Mouse (Mus musculus) adrenal gland, adult 8-10 months (tissue): ENCODE measurements around the gene Arid1b. TPM values are rescaled to one million over a fixed set of nuclear protein-coding genes. Genes with fewer than 3 reads are reported as not detected.

Experiments used
- DNase-seq: peaks from one replicate; pipeline ENCODE4 v3.0.0; 2022
- total RNA-seq, 4 experiments: library from RNA; stranded (reverse); gene quantifications; 2 replicates each; pipeline ENCODE4 v1.2.4; 2022

Arid1b gene
- total RNA-seq, 4 experiments from 2014 or later, result 66.1 to 89.1 (median 73.7) TPM

- no peak for DNase-seq
These were observed 221.2 kb downstream of the Arid1b start for GRCm38 (mm10) chr17:5215352-5215751.

DNA sequence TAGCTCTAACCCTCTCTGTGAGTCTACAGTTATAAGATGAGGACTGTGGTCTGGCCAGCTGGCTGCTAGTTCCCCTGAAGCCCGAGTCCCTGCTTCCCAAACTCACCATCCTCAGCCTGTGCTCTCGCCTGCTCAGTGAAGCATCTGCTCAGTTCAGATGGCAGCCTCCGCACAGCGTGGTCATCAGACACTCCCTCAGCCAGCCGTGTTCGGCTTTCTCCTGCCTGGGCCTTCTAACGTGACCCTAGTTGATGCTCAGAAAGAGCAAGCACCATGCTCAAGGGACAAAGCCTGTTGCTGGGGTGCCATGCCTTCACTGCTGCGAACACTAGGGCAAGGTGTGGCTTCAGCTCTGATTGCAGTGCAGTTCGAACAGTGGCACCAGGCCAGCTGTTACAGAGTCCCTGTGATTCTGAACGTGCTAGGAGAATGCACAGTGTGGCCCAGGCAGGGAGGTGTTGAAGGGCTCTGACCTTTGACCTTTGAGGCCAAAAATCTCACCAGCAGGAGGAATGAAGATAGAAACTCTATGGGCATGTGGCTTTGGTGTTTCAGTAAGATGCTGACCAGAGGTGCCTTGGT, 222.9 kb downstream of the Arid1b start:
- DNase-seq, result no peak

DNA sequence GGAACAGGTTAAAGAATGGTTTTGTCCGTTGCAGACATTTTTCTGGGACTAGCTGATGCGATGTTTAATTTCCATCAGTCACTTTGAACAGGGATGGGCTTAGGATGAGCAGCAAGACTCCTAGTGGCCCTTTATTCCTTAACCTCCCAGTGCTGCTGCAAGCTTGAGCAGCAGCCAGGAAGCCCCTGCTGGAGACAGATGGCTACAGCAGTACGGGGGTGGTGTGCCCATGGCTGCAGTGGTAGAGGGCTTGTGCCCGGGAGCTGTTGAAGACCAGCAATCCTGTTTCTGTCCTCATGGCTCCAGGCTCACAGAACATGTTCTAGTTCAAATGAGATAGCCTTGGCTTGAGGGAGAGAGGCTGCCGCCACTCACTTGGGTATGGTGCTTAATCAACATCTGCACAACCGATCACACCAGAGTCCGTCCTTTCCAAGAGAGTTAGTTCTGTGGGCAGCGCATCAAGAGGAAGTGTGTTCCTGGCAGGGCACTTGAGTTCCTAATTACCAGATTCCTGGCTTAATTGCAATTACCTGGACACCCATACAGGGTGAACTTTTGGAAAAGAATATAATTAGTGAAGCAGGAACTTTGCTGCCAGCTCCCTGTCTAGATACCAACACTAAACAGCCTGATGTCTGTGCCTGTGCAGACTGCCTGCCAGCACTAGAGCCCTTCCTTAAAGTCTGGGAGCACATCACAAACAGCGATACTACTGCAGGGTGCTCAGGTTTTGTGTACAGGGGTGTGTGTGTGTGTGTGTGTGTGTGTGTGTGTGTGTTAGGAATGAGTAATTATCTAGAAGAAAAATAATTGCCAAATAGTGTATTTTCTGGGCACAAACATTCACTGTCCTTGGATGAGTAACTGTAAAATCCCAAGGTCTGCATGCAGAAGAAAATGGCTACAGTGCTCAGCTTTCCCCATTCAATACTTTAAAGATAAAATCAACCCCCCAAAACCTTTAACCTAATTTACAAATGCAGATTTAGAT, 224.0 kb downstream of the Arid1b start:
- DNase-seq, result no peak

DNA sequence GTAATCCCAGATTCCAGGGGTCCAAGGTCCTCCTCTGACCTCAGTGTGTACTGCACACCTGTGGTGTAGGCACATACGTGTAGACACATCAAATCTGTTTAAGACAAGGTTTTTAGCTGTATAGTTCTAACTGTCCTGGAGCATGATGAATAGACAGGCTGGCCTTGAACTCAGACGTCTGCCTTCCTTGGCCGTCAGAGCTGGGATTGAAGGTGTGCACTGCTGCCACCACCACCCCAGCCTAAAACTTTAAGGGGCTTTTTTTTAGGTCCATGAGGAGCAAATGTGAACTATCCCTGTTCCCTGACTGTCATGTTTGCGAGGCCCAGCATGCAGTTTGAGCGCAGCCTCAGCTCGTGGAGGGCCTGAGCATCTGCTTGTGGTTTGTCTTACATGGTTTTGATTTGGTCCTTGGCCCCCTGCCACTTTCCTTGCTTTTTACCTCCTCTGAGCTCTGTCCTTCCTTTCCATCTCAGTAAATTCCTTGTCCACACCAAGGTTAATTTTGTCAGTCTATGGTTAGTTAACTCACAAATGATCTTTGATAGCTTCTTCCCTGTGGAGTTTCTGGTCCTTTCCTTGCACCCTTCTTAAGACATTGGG, 224.9 kb downstream of the Arid1b start:
- peak; percentile 42 for DNase-seq

DNA sequence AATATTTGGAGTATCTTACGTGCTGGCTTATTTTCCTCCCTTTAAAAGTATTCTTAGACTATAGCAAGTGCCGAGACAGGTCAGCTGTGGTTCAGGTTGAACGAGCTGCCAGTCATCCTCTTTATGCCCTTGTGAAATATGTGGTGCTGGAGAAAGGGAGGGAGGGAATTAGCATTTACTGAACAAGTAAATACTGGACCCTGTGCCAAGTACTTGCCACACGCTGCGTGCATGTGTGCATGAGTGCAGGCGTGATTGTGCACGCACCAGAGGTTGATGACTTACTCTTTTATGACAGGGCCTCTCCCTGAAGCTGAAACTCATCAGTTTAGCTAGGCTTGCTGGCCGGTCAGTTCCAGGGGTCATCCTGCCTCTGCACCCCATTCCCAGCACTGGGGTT, 226.9 kb downstream of the Arid1b start:
- no peak for DNase-seq

GRCm38 (mm10) chr17:5221558-5221957, 227.4 kb downstream of the Arid1b start:
- no peak for DNase-seq

DNA sequence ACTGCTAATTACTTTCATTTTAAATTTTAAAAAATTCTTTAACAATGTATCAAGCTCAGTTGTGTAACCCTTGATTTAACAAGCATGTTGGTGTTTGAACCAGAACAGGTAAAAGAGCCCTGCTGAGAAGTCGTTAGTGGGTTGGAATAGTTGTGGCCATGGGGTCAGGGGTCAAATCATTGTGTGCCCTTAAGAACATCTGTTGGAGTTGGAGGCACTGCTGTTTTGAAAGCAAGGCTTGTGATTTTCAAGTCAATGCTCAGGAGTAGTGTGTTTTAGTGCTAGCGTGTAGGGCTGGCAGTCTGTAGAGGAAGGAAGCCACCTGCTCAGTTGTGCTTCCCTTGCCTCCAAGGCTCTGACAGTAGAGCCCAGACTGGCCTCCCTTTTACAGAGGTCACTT, 228.7 kb downstream of the Arid1b start:
- no peak for DNase-seq

DNA sequence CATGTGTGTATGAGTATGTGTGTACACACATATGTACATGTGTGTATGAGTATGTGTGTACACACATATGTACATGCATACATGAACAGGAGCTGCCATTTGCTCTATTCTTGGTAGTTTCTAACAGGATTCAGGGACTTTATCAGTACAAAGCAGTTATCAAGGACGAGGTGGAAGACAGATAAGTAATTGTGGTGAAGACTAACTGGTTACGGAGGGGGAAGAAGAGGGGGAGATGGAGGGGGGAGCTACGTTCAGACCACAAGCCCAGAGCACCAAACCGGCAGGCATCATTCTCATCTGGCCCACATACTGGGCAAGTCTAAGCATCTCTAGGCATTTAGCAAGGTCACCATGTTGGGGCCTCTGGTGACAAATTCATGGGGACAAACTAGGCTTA, 230.8 kb downstream of the Arid1b start:
- DNase-seq, result no peak

DNA sequence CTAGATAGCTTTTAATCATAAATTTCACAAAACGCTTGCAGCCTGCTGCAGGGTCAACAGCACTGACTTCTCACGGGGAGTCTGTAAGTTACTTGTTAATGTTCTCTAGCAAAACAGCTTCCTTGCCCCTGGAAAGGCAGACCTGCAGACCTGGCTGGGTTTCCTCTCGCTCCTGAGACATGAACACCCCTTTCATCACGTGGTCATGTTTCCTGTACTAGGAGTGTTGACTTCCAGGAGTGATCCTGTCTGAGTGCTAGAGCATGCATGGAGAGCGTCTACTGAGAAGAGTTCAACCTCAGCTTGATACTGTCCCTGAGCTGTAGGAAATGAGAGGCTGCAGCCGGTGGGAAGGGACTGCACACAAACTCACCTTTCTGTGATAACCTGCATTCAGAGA, 233.0 kb downstream of the Arid1b start:
- no peak for DNase-seq

DNA sequence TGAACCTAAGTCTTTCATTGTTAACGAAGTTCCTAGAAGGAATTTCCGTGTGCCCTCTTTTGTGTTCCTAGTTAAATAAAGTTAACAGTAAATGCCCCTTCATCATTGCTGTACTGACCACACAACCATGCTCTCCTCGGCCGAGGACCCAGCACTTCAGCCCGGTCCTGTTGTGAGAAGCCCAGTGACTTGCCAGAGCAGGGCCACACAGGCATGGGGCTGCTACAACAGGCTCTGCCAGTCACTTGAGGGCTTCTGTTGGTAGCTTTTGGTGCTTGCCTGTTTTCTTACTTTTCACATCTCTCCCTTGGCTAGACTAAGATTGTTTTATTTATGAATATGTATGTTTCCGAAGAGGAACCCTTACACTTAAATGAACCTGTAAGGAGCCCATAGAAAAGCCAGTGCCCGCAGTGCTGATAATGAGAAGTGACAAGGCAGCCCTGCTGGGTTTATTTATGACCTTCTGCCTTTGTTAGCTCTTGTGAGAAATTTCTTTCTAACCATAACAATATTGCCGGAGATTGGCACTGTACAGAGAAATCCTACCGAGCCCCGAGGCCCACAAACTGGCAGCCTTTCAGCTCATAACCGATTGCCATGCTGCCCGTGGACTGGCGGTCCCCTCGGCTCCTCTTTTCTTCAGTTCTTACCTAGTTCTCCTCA, 234.0 kb downstream of the Arid1b start:
- DNase-seq, result no peak

GRCm38 (mm10) chr17:5228616-5229250, 234.6 kb downstream of the Arid1b start:
- DNase-seq, result no peak

DNA sequence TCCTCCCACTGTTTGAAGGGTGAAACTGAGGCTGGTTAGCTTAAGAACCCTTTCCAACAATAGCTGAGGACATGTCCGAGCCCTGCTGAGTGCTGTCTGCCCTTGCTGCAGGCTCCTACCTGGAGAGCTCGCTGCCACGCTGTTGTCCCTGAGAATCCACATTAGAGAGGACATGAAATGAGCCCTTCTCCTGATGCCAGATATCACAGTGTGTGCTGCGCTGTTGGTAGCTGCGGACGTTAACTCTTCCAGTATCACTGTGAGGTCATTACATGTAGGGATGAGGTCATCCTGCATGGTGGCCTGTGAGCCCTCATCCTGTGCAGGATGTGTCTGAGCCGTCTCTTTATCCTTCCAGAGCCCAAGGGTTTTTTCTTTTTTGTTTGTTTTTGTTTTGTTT, 235.9 kb downstream of the Arid1b start:
- DNase-seq, result no peak

DNA sequence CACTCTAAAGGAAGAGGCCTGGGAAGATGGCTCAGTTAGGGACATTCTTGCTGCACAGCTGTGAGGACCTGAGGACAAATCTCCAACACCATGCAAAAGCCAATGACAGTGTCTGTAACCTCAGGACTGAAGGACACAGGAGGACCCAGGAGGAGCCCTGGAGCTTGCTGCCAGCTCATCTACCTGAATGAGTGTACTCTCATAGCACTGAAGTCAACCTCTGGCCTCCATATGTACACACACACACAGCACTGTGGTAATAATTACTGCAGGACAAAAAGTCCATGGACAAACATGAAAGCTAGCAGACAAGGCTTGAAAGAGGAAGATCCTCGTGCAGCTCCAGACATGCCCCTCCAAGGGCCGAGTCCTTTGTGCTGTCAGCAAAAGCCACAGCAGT, 238.0 kb downstream of the Arid1b start:
- DNase-seq, result no peak

DNA sequence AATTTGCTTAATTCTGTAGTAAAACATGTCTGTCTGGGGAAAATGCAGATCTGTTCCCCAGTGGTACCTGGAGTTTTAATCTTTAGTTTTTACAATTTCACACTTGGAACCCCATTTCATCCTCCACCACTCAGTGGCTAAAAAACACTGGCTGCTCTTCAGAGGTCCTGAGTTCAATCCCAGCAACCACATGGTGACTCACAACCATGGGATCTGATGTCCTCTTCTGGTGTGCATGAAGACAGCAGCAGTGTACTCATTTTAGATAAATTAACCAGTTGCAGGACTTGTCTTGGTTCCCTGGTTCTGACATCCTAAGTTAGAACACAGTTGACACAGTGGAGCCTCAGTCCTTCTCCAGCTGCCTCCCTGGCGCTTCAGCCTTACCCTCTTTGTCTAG, 239.9 kb downstream of the Arid1b start:
- DNase-seq, result no peak

- no peak for DNase-seq
These were observed 240.9 kb downstream of the Arid1b start for GRCm38 (mm10) chr17:5235057-5235456.

GRCm38 (mm10) chr17:5237765-5238164, 243.6 kb downstream of the Arid1b start:
- DNase-seq, result no peak

DNA sequence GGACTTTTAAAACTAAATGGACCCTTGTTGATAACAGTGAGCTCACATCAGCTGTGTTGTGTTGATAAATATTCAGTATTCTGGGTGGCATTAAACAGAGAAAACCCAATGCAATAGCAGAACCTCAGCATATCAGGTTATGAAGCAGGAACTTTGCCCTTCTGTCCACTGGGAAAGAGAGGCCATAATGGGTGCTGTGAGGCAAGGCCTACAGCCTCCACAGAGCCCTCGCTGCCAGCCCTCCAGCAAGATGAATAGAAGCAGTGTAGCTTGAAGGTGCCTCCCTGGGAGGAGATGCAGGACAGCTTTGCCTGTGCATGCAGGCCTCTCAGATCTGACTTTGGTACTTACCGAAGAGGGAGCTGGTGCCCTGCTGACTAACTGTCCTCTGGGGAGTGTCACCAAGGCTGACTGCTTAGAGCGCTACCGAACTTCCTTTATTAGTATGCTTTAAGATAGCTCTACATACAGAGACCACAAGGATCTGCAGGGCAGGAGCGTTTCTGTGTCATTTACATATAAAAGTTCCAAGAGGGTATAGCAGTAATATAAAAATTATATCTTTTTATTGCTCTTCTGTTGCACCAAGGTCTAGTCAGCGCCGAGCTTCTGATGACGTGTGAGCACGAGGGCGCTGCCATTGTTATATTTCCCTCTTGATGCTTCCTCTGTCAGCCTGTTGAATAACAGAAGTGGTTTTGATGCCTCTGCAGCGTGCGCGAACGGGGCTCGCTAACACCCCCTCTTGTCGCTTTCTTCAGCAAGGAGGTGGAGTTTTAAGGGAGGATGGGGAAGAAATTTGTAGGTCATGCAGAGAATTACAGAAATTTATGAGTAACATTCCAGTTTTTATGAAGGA, 244.5 kb downstream of the Arid1b start:
- DNase-seq, result no peak

GRCm38 (mm10) chr17:5244526-5244925, 250.4 kb downstream of the Arid1b start:
- no peak for DNase-seq

GRCm38 (mm10) chr17:5246688-5247087, 252.6 kb downstream of the Arid1b start:
- peak; percentile 88 for DNase-seq

GRCm38 (mm10) chr17:5247247-5247646, 253.1 kb downstream of the Arid1b start:
- no peak for DNase-seq

DNA sequence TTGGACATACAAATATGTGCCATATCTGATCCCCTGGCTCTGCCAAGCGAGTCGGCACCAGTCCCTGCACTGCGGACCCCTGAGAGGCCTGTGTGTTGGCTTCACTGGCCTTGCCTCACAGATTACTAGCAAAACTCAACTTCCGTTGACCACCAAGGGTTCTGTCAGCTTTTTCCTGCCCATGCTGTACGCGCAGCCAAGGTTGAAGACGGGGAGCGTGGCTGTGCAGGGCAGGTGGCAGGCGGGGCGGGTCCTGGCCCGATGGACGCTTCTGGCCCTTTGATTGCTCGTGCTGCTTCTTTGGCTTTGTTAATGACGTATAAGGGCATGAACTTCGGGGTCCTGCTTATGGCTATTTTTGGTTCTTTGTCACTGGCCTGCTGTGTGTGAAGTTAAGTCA, 253.6 kb downstream of the Arid1b start:
- DNase-seq, result no peak
